Mouse (Mus musculus) heart, adult 2 months (tissue): Measurements from ENCODE around the gene Gm20388.
A peak's percentile ranks its signal among the peaks of the same experiment; 100 is the strongest.

Experiments
- CTCF ChIP-seq: fragments of 200-600 bp; IDR thresholded peaks from 2 replicates; pipeline ENCODE4 v1.8.1; 2022; ENCODE audit warnings: antibody characterized with exemption, mild to moderate bottlenecking, moderate library complexity
- POLR2A ChIP-seq: fragments of 200-500 bp; IDR thresholded peaks from 2 replicates; pipeline ENCODE4 v1.6.1; 2011; ENCODE audit warnings: mild to moderate bottlenecking, low read depth, low read length, control low read depth; ENCODE audit not compliant: insufficient read depth

DNA sequence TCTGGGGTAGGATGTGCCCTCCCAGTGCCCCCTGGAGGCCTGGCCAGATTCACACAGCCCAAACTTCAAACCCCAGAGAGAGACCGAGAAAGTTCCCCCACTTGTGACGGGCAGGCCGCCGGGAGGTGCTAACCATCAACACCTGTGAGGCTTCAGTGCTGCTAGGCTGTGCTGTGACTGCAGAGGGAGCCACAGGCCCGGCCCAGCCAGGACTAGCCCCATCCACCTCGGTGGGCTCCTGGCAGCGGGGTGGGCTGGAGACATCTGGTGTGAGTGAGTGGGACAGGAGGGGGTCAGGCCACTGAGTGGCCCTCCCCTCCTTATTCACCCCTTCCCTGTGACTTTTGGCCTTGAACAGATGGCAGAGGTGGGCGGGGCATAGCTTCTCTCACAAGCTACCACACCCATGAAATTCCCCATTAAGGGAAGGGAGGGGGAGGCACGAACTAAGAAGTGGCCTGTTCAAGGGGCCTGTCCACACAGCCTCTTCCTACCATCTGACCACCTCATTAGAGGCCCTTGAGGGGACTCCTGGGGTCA lies 497.1 kb downstream of the Gm20388 start:
- TF ChIP-seq CTCF (peak; percentile 80), POLR2A (no peak)
